Mouse (Mus musculus) liver, embryonic 14.5 days (tissue): ENCODE results near the gene Arhgef17.
"Not testable (repeated sequence)": the region's sequence is repeated elsewhere in the genome, so short reads cannot be mapped to it uniquely, and the experiment has no call there.

Experiments used
- CTCF ChIP-seq: IDR thresholded peaks from 2 replicates; pipeline ENCODE4 v1.5.1; 2016; ENCODE audit warnings: antibody characterized with exemption, low read depth, control low read depth
- EP300 ChIP-seq: IDR thresholded peaks from 2 replicates; pipeline ENCODE4 v1.6.1; 2016; ENCODE audit warnings: antibody characterized with exemption, low read depth

- not testable (repeated sequence) for TF ChIP-seq EP300, CTCF
Measured at GRCm38 (mm10) chr7:100846033-100846432, 85.9 kb downstream of the Arhgef17 start.
